Mouse (Mus musculus) sigmoid colon, adult 10 weeks (tissue): Measurements from ENCODE around the gene Ercc5. TPM values are rescaled to one million over a fixed set of nuclear protein-coding genes. Genes with fewer than 3 reads are reported as not detected.

Experiments
- polyA plus RNA-seq: library from polyadenylated mRNA; stranded (reverse); fragments of 350-450 nt; fragmentation: Illumina TruSeq; extraction: RNeasy Lipid Tissue Mini Kit (QIAGEN cat#74804); gene quantifications from one replicate; pipeline ENCODE4 v1.2.3, GENCODE M21; 2014; ENCODE audit warnings: low read depth, low replicate concordance

Gene Ercc5
- 36.4 TPM for polyA plus RNA-seq

DNA sequence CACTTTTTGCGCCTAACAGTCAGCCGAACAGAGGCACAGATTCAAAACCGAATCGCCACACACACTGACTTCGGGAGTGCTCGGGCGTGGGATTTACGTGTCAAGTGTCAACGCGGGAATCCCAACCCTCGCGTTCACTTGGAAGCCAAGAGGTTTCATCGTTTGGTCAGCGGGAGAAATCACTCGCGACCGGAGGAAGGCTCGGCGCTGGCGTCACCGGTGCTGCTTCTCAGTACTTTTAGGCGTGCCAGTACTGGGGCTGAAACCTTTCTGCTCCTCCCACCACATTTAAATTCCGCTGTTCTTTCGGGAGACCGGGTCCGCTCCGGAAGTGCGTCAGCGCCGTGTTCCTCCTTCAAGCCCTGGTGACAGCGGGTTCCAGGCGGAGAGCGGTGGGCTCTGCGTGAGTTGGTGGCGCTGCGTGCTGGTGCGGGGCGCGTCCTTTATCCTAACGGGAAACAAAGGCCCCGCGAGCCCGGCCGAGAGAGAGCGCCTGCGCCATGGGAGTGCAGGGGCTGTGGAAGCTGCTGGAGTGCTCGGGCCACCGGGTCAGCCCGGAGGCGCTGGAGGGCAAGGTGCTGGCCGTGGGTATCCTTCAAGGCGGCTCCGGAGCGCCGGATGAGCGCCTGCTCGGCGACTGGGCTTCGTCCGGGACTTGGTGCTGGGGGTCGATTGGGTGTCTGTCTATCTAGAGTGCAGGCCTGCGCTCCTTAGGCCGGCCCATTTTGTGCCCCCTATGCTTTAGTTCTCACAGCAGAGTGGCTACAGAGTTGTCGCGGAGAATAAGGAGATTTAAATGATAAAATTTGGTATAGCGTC is at the start of gene Ercc5:
Gene Ercc5, plus strand, starts transcription at position 182 of the 819 bp plus-strand sequence.

DNA sequence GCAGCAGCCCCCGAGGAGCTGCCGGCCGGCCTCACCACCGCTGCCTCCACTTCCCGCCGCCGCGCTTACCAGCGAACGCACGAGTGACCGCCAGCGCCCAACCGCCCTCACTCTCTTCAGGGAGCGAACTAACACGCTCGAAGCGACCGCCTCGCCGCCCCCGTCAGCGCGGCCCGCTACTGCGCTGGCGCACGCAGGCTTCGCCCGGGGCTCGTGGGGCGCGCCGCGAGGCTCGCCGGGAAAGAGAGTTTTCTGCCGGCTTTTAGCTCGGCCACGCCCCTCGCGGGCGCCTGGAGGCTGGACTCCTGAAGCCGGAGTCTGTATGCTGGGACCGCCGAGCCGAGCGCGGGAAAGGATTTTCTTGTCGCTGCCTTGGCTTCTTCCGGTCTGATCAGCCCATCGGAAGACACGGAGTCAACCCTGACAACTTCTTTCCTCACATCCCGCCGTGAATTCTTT is 45.3 kb upstream of the Ercc5 start, which contains the start of gene Tex30:
Gene Tex30, minus strand, starts transcription at position 183 of the 459 bp plus-strand sequence.

GRCm38 (mm10) chr1:44118239-44119054 is 29.1 kb upstream of the Ercc5 start, which contains the start of the genes Kdelc1 and Bivm:
Gene Kdelc1 (minus strand): TSS chr1:44118808.
Gene Bivm (plus strand): TSS chr1:44118957.

DNA sequence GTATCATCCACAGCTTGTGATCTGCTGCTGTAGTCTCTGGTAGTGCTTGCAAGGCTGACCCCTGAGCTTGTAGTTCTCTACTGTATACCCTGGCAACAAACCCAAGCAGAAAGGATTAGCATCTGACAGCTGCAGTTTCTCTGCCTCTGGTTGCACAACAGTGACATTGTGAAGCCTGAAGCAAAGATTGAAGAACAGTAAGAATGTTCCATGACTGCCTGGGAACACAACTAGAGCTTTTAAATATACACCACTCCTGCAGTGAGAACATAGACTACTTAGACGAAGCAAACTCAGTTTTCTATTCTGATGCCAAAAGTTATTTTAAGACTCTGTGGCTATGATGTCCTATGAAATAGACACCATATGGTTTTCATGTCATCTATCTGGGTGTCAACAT is 71.3 kb downstream of the Ercc5 start, which contains the start of gene Mettl21e:
Gene Mettl21e, minus strand, starts transcription at position 86 of the 400 bp plus-strand sequence.

Other genes starting within 250 kb of the Ercc5 start
- 135 TPM for gene Tpp2, start 214.1 kb upstream of the Ercc5 start, polyA plus RNA-seq
- gene Mettl21c, start 127.7 kb upstream of the Ercc5 start, polyA plus RNA-seq = not detected
- 0.63 TPM for gene Gm8251, start 85.8 kb upstream of the Ercc5 start, polyA plus RNA-seq
- gene Tex30, start 45.3 kb upstream of the Ercc5 start, polyA plus RNA-seq = 46.0 TPM
- gene Kdelc1, start 28.9 kb upstream of the Ercc5 start, polyA plus RNA-seq = 24.3 TPM
- 50.9 TPM for gene Bivm, start 28.8 kb upstream of the Ercc5 start, polyA plus RNA-seq
- gene Mettl21e, start 71.2 kb downstream of the Ercc5 start, polyA plus RNA-seq = not detected